ENCODE assay signal across 12 mouse cellular contexts in the genomic region with DNA sequence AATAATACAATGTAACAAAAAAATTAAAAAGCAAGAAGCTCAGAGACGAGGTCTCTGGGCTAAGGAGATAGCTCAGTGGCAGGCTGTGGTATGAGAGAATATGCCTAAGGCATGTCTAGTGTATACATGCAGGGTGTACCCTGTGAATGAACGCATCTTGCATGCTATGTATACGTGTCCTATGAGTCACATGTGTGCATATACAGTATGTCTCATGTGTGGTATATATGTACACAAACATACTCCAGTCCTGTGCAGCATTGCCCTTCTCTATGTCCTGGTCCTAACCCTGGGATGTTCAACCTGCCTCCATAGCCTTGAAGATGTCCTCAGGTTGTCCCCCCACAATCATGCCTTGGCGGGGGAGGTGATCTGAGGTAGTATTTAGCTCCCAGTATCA. TPM values are rescaled to one million over a fixed set of nuclear protein-coding genes. Genes with fewer than 3 reads are reported as not detected.
A peak's percentile ranks its signal among the peaks of the same experiment; 100 is the strongest.
DNase-seq lines count a peak whose midpoint lies in the region; ATAC-seq and TF ChIP-seq lines count a peak whose summit lies in the region.
"Had no signal": no experiment of that assay in that cellular context is flagged by ENCODE, and none has a peak within 500 bp of the region (broad histone marks: within the 10 kb centered on the region; RNA-seq: fewer than 3 reads in every experiment).

No protein-coding gene starts in this region.

- no peak overlapping the region for H3K9ac ChIP-seq in kidney, embryonic 16.5 days (replicated peaks; ENCODE audit: low read length)
- no peak overlapping the region for H3K9ac ChIP-seq in embryonic facial prominence, embryonic 14.5 days (ENCODE audit: low read depth, low read length)
- H3K9ac ChIP-seq in intestine, embryonic 16.5 days (ENCODE audit: low read depth, low read length): no peak overlapping the region
- H3K9ac ChIP-seq: embryonic facial prominence, embryonic 15.5 days; liver, postnatal 0 days; midbrain, embryonic 15.5 days had no signal

- intact Hi-C loops in gastrocnemius, adult 2 months (cut with DNase I): loop anchor here (1.0 to 10.0 kb wide), 3 partner anchors 54 to 280 kb away; no protein-coding TSS in a partner anchor

- no peaks in the 10 kb centered on the region for H3K27me3 ChIP-seq in kidney, embryonic 16.5 days (ENCODE audit: insufficient read depth, low read length)
- no peaks in the 10 kb centered on the region for H3K27me3 ChIP-seq in embryonic facial prominence, embryonic 14.5 days (replicated peaks; ENCODE audit: control insufficient read depth, insufficient read depth, low read length)
- H3K27me3 ChIP-seq in intestine, embryonic 16.5 days (replicated peaks; ENCODE audit: control insufficient read depth, insufficient read depth, low read length): no peaks in the 10 kb centered on the region
- H3K27me3 ChIP-seq: embryonic facial prominence, embryonic 15.5 days; midbrain, embryonic 15.5 days; Patski had no signal

- peak; percentile 39; the same call in 1 of the 2 replicates for ATAC-seq in kidney, embryonic 16.5 days (ENCODE audit: low FRiP score, low TSS enrichment)
- ATAC-seq in embryonic facial prominence, embryonic 14.5 days (ENCODE audit: low read depth): 0 out of 2 replicates have a peak, but pooled peaks have one; percentile 13
- ATAC-seq in intestine, embryonic 16.5 days: peak; percentile 24; the same call in 1 of the 2 replicates
- ATAC-seq: liver, postnatal 0 days; midbrain, embryonic 15.5 days; Patski had no signal

- WGBS in kidney, embryonic 16.5 days: 59% methylated on average over 4 of the region's 4 CpGs
- WGBS in embryonic facial prominence, embryonic 14.5 days: 65% methylated on average over 4 of the region's 4 CpGs
- WGBS in intestine, embryonic 16.5 days: 66% methylated on average over 4 of the region's 4 CpGs

- no peaks in the 10 kb centered on the region for H3K9me3 ChIP-seq in kidney, embryonic 16.5 days (ENCODE audit: low read length)
- no peaks in the 10 kb centered on the region for H3K9me3 ChIP-seq in embryonic facial prominence, embryonic 14.5 days (ENCODE audit: control insufficient read depth, low read length)
- H3K9me3 ChIP-seq in intestine, embryonic 16.5 days (ENCODE audit: control insufficient read depth, low read length): no peaks in the 10 kb centered on the region
- H3K9me3 ChIP-seq: embryonic facial prominence, embryonic 15.5 days; midbrain, embryonic 15.5 days had no signal

- no peak overlapping the region for H3K4me2 ChIP-seq in kidney, embryonic 16.5 days (replicated peaks; ENCODE audit: low read depth, low read length)
- no peak overlapping the region for H3K4me2 ChIP-seq in embryonic facial prominence, embryonic 14.5 days (ENCODE audit: low read depth, low read length)
- no peak overlapping the region for H3K4me2 ChIP-seq in intestine, embryonic 16.5 days (ENCODE audit: low read depth, low read length)
- H3K4me2 ChIP-seq: embryonic facial prominence, embryonic 15.5 days; midbrain, embryonic 15.5 days had no signal

- H3K36me3 ChIP-seq in kidney, embryonic 16.5 days (ENCODE audit: insufficient read depth, low read length): peaks cover 32% of the 10 kb centered on the region
- H3K36me3 ChIP-seq in embryonic facial prominence, embryonic 14.5 days (ENCODE audit: control insufficient read depth, insufficient read depth, low read length): peaks cover 85% of the 10 kb centered on the region
- H3K36me3 ChIP-seq in intestine, embryonic 16.5 days (ENCODE audit: control insufficient read depth, insufficient read depth, low read length): peaks cover 17% of the 10 kb centered on the region
- H3K36me3 ChIP-seq: midbrain, embryonic 15.5 days had no signal

- TF ChIP-seq CTCF in gastrocnemius, adult 2 months (IDR thresholded peaks at IDR 0.05): no peak

- no peaks in the 10 kb centered on the region for H3K4me1 ChIP-seq in kidney, embryonic 16.5 days (ENCODE audit: insufficient read depth, low read length)
- H3K4me1 ChIP-seq in embryonic facial prominence, embryonic 14.5 days (ENCODE audit: control insufficient read depth, insufficient read depth, low read length): no peaks in the 10 kb centered on the region
- no peaks in the 10 kb centered on the region for H3K4me1 ChIP-seq in intestine, embryonic 16.5 days (ENCODE audit: control insufficient read depth, insufficient read depth, low read length)
- H3K4me1 ChIP-seq: embryonic facial prominence, embryonic 15.5 days; midbrain, embryonic 15.5 days had no signal

- H3K4me3 ChIP-seq in gastrocnemius, adult 2 months: no peak overlapping the region
- H3K4me3 ChIP-seq in kidney, embryonic 16.5 days (ENCODE audit: low read length): no peak overlapping the region
- no peak overlapping the region for H3K4me3 ChIP-seq in embryonic facial prominence, embryonic 14.5 days (ENCODE audit: low read depth, low read length)
- no peak overlapping the region for H3K4me3 ChIP-seq in intestine, embryonic 16.5 days (ENCODE audit: low read length)
- H3K4me3 ChIP-seq: embryonic facial prominence, embryonic 15.5 days; heart, embryonic 10.5 days; midbrain, embryonic 15.5 days had no signal

- no peak for DNase-seq in gastrocnemius, adult 2 months
- no peak for DNase-seq in gastrocnemius, postnatal 10 days
- DNase-seq in kidney, postnatal 25 days: no peak
- no peak for DNase-seq in embryonic facial prominence, embryonic 14.5 days (ENCODE audit: low spot score)
- no peak for DNase-seq in adrenal gland, postnatal 14 days

- H3K27ac ChIP-seq in gastrocnemius, adult 2 months: peak overlapping the region; percentile 51; the same call in 1 of the 2 replicates
- H3K27ac ChIP-seq in kidney, embryonic 16.5 days (ENCODE audit: low read length): no peak overlapping the region
- no peak overlapping the region for H3K27ac ChIP-seq in embryonic facial prominence, embryonic 14.5 days (replicated peaks; ENCODE audit: low read depth, low read length)
- H3K27ac ChIP-seq in intestine, embryonic 16.5 days (ENCODE audit: low read length): no peak overlapping the region
- H3K27ac ChIP-seq: embryonic facial prominence, embryonic 15.5 days; midbrain, embryonic 15.5 days had no signal

RNA-seq across cellular contexts. Expression of a gene that starts 21.9 kb away (rescaled TPM):
- 10 to 100 TPM; 29.8 to 31.7 TPM for total RNA-seq in gastrocnemius, adult 2 months (2021)
- total RNA-seq in gastrocnemius, postnatal 10 days (2021): 10 to 100 TPM; 31.7 to 37.5 TPM
- 20.2 and 22.0 TPM in 2 replicates for polyA plus RNA-seq in kidney, embryonic 16.5 days (2015; fragmentation: Nextera tagmentation; extraction: Ambion mirVana)
- polyA plus RNA-seq in embryonic facial prominence, embryonic 14.5 days (2014; fragmentation: Nextera tagmentation; extraction: Ambion mirVana): 20.4 and 21.0 TPM in 2 replicates
- polyA plus RNA-seq in intestine, embryonic 16.5 days (2015; fragmentation: Nextera tagmentation; extraction: Ambion mirVana): 27.2 and 28.1 TPM in 2 replicates
- 53.8 and 74.2 TPM in 2 replicates for total RNA-seq in adrenal gland, postnatal 14 days (2021)

RNA-seq across cellular contexts. Expression of a gene that starts 48.7 kb away (rescaled TPM):
- 100 to 1,000 TPM; 166 to 187 TPM for total RNA-seq in gastrocnemius, adult 2 months (2021)
- 100 to 1,000 TPM; 297 to 313 TPM for total RNA-seq in gastrocnemius, postnatal 10 days (2021)
- 239 and 266 TPM in 2 replicates for polyA plus RNA-seq in kidney, embryonic 16.5 days (2015; fragmentation: Nextera tagmentation; extraction: Ambion mirVana)
- 393 and 439 TPM in 2 replicates for polyA plus RNA-seq in embryonic facial prominence, embryonic 14.5 days (2014; fragmentation: Nextera tagmentation; extraction: Ambion mirVana)
- 235 and 247 TPM in 2 replicates for polyA plus RNA-seq in intestine, embryonic 16.5 days (2015; fragmentation: Nextera tagmentation; extraction: Ambion mirVana)
- total RNA-seq in adrenal gland, postnatal 14 days (2021): 146 and 152 TPM in 2 replicates
